Mouse (Mus musculus): ENCODE results near the gene Epha6. TPM values are rescaled to one million over a fixed set of nuclear protein-coding genes. Genes with fewer than 3 reads are reported as not detected.
"Not testable (repeated sequence)": the region's sequence is repeated elsewhere in the genome, so short reads cannot be mapped to it uniquely, and the experiment has no call there.

Epha6 gene
- polyA plus RNA-seq, 1 experiment from 2014 or later: 0.30 TPM

DNA sequence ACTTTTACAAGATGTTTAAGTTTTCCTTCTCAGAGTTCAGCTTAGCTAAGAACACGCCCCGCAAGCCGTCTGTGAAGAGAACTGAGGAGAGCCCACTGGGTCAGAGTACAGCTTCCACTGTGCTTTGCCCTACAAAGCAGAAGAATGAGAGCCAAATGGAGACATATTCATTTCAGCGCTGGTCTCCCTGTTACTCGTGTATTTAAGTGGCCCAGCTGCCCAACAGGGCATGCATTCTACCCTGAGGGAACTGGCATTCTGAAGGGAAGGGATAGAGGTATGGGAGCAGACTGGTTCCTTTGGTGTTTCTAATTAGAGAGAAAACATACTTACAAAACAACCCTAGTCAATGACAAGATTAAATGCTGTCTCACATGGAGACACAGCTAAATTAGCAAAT lies 772.9 kb downstream of the Epha6 start:
- Histone ChIP-seq H3K27ac (peak overlapping the region; percentile 31; the same call in 1 of the 2 replicates), H3K36me3 (replicated peaks) (no peaks in the 10 kb centered on the region), H3K27me3 (ENCODE audit: poor library complexity, severe bottlenecking) (no peaks in the 10 kb centered on the region), H3K4me1 (peaks cover 12% of the 10 kb centered on the region; the same call in 1 of the 2 replicates), H3K9me3 (no peaks in the 10 kb centered on the region), H3K4me3 (no peak overlapping the region)
- 59% methylated on average over 5 of the region's 5 CpGs for WGBS
- no peak for DNase-seq (ENCODE audit: extremely low spot score, low spot score)

DNA sequence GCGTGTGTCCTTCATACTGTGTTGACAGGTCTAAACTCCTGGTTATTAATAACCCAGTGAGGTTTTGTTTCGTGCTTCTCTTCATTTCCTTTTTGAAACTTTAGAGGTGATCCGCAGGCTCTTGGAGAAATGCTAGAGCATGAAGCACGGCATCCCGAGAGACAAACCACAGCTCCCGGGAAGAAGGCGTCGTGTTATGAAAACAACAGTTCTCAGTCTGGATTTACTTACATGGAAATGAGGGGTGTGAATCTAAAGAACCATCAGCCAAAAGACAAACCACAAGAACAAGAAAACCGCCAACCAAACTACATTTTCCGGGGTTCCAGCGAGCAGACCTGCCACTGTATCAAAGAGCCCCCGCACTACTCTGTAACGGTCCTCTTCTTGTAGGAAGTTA lies 775.7 kb downstream of the Epha6 start:
- no peaks in the 10 kb centered on the region for H3K9me3 ChIP-seq
- H3K4me1 ChIP-seq: peaks cover 12% of the 10 kb centered on the region; the same call in 1 of the 2 replicates
- no peaks in the 10 kb centered on the region for H3K27me3 ChIP-seq (ENCODE audit: poor library complexity, severe bottlenecking)
- H3K36me3 ChIP-seq (replicated peaks): no peaks in the 10 kb centered on the region
- no peak overlapping the region for H3K27ac ChIP-seq
- WGBS: 95% methylated on average over 13 of the region's 13 CpGs
- no peak overlapping the region for H3K4me3 ChIP-seq
- no peak for DNase-seq (ENCODE audit: extremely low spot score, low spot score)

DNA sequence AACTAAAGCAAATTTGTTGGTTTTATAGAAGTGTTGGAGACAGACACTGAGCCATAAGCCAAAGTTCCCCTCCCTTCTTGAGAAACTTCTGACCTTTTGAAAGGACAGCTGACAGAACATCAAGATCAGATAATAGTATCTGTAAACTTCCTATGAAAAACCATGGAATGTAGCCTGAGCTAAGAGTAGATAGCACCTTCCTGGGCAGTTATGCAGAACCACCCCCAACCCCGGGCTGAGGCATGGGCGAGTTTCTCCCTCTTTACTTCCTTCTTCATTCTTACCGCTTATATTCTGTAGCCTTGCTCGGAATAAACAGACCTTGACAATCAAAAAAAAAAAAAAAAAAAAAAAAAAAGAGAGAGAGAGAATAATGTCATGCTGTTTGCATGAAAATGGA lies 805.5 kb downstream of the Epha6 start:
- H3K4me1 ChIP-seq; DNase-seq (ENCODE audit: extremely low spot score, low spot score); H3K36me3 ChIP-seq (replicated peaks); H3K9me3 ChIP-seq; H3K27ac ChIP-seq; H3K4me3 ChIP-seq; H3K27me3 ChIP-seq (ENCODE audit: poor library complexity, severe bottlenecking): not testable (repeated sequence)
- WGBS: 92% methylated on average over 4 of the region's 4 CpGs

DNA sequence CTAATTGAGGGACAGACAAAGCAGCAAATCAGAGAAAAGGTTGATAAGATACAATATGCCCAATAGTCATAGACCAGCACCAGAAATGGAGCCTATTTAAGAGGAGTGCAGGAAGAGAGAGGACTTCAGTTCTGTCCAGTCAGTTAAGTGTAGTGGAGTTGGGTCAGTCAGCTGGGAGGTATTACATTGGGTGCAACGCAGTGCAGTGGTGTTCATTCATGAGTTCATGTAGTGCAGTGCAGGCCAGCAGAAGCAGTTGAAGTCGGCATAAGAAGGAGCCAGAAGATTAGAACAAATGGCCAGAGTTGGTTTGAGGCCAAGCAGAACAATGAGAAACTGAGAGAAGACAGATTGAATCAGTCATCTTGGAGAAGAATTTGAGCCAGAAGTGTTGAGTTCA lies 833.0 kb downstream of the Epha6 start:
- no peaks in the 10 kb centered on the region for H3K27me3 ChIP-seq (ENCODE audit: poor library complexity, severe bottlenecking)
- H3K4me1 ChIP-seq: no peaks in the 10 kb centered on the region
- no peak overlapping the region for H3K27ac ChIP-seq
- H3K4me3 ChIP-seq: no peak overlapping the region
- H3K36me3 ChIP-seq (replicated peaks): no peaks in the 10 kb centered on the region
- DNase-seq (ENCODE audit: extremely low spot score, low spot score): no peak
- no peaks in the 10 kb centered on the region for H3K9me3 ChIP-seq
- WGBS: 96% methylated on average over 2 of the region's 2 CpGs

DNA sequence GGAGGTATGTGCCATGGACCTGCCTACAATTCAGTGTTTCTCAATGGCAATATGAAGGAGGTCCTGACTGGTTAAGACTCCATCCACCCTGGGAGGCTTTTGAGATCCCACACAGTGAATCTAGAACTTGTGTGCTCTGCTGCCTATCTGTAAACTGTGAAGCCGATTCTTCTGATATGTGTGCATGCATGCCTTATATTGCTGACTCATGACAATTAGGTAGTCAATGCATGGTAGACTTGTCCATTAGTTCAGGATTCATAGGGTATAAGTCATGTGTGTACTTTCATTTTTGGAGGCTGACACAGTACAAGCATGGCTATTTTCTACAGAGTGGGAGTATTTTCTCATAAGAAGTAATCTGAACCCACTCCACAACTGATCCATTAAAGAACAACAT lies 834.9 kb downstream of the Epha6 start:
- H3K4me3 ChIP-seq: no peak overlapping the region
- H3K36me3 ChIP-seq (replicated peaks): no peaks in the 10 kb centered on the region
- no peaks in the 10 kb centered on the region for H3K9me3 ChIP-seq
- no peaks in the 10 kb centered on the region for H3K4me1 ChIP-seq
- H3K27me3 ChIP-seq (ENCODE audit: poor library complexity, severe bottlenecking): no peaks in the 10 kb centered on the region
- no peak for DNase-seq (ENCODE audit: extremely low spot score, low spot score)
- 96% methylated on average over 1 of the region's 1 CpGs for WGBS
- H3K27ac ChIP-seq: no peak overlapping the region

DNA sequence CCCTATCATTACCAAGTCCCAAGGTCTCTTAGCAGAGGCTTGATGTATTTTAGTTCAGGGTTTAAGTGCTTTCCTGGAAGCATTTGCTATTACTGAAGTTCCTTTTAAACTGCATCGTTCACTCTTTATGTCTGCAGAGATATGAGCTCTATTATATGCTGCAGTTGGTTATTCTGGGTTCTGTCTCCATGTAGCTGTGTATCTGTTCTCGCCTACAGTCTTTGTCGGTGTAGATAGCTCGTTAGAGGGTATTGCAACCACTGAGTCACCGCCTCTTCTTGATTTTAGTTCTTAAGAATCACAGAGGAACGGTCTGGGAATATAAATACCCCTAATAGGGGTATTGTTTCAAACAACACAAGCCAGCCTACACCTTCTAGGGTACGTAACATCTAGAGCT lies 835.4 kb downstream of the Epha6 start:
- no peaks in the 10 kb centered on the region for H3K4me1 ChIP-seq
- H3K27me3 ChIP-seq (ENCODE audit: poor library complexity, severe bottlenecking): no peaks in the 10 kb centered on the region
- DNase-seq (ENCODE audit: extremely low spot score, low spot score): no peak
- WGBS: 77% methylated on average over 7 of the region's 7 CpGs
- H3K4me3 ChIP-seq: no peak overlapping the region
- no peak overlapping the region for H3K27ac ChIP-seq
- no peaks in the 10 kb centered on the region for H3K9me3 ChIP-seq
- no peaks in the 10 kb centered on the region for H3K36me3 ChIP-seq (replicated peaks)

DNA sequence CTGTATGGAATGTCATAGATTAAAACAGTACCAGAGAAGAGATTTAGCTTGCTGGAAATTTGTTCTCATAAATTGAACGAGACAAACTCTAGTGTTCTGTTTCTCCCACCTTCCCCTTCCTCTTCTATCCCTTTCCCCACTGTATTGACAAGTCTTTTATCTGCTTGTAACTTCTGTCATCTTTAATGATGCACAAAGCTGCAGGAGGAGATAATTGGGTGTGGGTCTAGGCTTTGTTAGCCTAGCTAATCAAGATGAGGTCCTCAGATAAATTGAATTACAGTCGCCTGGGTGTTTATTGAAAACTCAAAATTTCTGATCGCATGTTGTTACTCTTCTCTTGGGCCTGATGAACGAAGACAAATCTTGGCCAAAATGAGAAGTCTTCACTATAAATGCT lies 844.5 kb downstream of the Epha6 start:
- Histone ChIP-seq H3K27me3 (ENCODE audit: poor library complexity, severe bottlenecking) (no peaks in the 10 kb centered on the region), H3K4me3 (no peak overlapping the region), H3K9me3 (no peaks in the 10 kb centered on the region), H3K4me1 (no peaks in the 10 kb centered on the region), H3K27ac (no peak overlapping the region), H3K36me3 (replicated peaks) (no peaks in the 10 kb centered on the region)
- 86% methylated on average over 4 of the region's 4 CpGs for whole genome bisulfite sequencing
- no peak for DNase-seq (ENCODE audit: extremely low spot score, low spot score)

DNA sequence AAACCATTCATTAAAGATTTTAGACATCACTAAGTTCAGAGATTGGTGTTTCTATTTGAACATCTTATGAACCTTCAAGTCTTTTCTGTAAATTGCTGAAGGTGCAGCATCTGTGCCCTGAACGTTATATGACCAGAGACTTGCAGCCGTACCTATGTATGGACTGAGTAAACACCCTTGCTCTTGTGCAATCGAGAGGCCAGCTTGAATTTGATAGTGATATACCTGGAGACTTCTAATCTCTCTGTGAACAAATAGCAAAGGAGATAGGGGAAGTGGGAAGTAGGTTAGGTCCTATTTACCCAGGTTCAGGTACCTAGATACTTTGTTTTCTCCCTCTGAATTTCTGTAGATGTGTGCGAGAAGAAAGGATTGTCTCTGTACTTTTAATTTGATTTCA lies 854.4 kb downstream of the Epha6 start:
- no peak for DNase-seq (ENCODE audit: extremely low spot score, low spot score)
- no peaks in the 10 kb centered on the region for H3K27me3 ChIP-seq (ENCODE audit: poor library complexity, severe bottlenecking)
- no peak overlapping the region for H3K4me3 ChIP-seq
- no peak overlapping the region for H3K27ac ChIP-seq
- no peaks in the 10 kb centered on the region for H3K4me1 ChIP-seq
- no peaks in the 10 kb centered on the region for H3K9me3 ChIP-seq
- no peaks in the 10 kb centered on the region for H3K36me3 ChIP-seq (replicated peaks)
- 89% methylated on average over 4 of the region's 4 CpGs for WGBS

DNA sequence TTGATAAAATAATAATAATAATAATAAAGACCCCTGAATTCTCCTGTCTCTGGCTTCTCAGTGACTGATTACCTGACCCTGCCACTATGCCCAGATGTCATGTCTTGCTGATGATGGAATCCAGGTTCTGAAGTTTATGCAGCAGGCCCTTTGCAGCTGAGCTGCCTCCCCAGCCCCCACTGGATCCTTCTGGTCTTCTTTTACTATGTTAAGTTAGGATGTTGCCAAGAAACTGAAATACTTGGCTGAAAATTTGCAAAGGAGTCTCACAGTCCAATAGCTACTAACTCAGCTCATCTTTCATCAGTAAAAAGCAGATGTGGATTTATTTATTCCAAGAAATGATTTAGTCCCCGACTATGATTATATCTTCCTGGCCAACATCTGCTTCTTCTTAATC lies 861.7 kb downstream of the Epha6 start:
- WGBS: 86% methylated on average over 1 of the region's 1 CpGs
- no peaks in the 10 kb centered on the region for H3K4me1 ChIP-seq
- no peaks in the 10 kb centered on the region for H3K27me3 ChIP-seq (ENCODE audit: poor library complexity, severe bottlenecking)
- no peak overlapping the region for H3K4me3 ChIP-seq
- DNase-seq (ENCODE audit: extremely low spot score, low spot score): no peak
- H3K9me3 ChIP-seq: no peaks in the 10 kb centered on the region
- H3K36me3 ChIP-seq (replicated peaks): no peaks in the 10 kb centered on the region
- no peak overlapping the region for H3K27ac ChIP-seq

DNA sequence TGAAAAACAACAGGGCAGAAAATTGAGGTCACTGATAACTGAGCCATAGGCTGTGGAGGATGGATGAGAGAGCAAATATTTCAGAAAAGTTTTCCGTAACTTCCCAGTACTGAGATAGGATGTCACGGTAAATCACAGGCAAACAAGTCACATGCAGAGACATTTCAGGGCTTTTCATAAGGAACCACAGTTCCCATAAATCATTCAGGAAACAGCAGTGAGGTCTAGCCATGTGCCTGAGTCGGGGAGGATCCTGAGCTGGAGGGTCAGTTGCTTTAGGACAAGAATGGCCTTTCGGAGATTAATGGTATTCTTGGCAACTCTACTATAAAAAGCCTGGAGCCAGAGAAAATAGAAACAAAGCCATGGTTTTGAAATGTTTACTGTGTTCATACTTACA lies 889.8 kb downstream of the Epha6 start:
- 93% methylated on average over 4 of the region's 4 CpGs for WGBS
- no peak for DNase-seq (ENCODE audit: extremely low spot score, low spot score)
- Histone ChIP-seq H3K9me3 (no peaks in the 10 kb centered on the region), H3K36me3 (replicated peaks) (no peaks in the 10 kb centered on the region), H3K4me3 (no peak overlapping the region), H3K27me3 (ENCODE audit: poor library complexity, severe bottlenecking) (no peaks in the 10 kb centered on the region), H3K4me1 (no peaks in the 10 kb centered on the region), H3K27ac (no peak overlapping the region)

DNA sequence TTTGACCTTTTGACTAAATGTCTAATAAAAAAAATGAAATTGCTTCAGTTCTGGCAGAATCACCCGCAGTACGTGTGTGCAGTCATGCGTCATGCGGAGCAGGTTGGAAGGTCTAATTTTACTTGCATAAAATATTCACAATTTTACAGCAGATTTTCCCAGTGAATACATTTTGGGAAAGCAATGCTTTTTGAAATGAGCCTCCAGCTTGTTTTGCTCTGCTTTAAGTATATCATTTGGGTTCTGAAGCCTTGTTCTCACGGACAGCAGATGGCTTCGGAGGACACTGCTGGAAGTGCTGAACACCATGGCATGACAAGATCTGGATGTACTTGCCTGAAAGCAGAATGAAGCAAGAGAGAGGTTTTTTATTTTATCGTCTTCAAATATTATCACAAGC lies 912.1 kb downstream of the Epha6 start:
- no peaks in the 10 kb centered on the region for H3K9me3 ChIP-seq
- no peaks in the 10 kb centered on the region for H3K4me1 ChIP-seq
- H3K4me3 ChIP-seq: no peak overlapping the region
- DNase-seq (ENCODE audit: extremely low spot score, low spot score): no peak
- H3K27ac ChIP-seq: no peak overlapping the region
- H3K27me3 ChIP-seq (ENCODE audit: poor library complexity, severe bottlenecking): no peaks in the 10 kb centered on the region
- WGBS: 95% methylated on average over 7 of the region's 7 CpGs
- no peaks in the 10 kb centered on the region for H3K36me3 ChIP-seq (replicated peaks)

DNA sequence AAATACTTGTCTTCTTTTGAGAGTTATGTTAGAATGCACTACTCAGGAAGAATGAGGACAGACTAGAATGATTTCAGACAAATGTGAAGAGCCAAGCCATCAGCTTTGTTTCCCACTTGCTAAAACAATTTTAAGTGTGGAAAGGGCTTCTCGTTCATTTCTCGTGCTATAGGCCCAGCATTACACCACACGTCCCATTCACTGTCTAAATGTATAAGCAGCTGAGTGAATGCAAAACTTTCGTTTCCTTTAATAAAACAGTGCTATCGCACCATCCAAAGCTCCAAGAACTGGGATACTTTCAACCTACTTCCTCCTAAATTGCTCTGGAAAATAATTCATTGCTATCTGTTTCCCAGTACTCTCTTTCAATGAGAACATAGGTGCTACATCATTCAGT lies 916.2 kb downstream of the Epha6 start:
- H3K27ac ChIP-seq: no peak overlapping the region
- H3K4me1 ChIP-seq: no peaks in the 10 kb centered on the region
- H3K36me3 ChIP-seq (replicated peaks): no peaks in the 10 kb centered on the region
- no peak for DNase-seq (ENCODE audit: extremely low spot score, low spot score)
- no peak overlapping the region for H3K4me3 ChIP-seq
- no peaks in the 10 kb centered on the region for H3K9me3 ChIP-seq
- WGBS: 92% methylated on average over 5 of the region's 5 CpGs
- no peaks in the 10 kb centered on the region for H3K27me3 ChIP-seq (ENCODE audit: poor library complexity, severe bottlenecking)

DNA sequence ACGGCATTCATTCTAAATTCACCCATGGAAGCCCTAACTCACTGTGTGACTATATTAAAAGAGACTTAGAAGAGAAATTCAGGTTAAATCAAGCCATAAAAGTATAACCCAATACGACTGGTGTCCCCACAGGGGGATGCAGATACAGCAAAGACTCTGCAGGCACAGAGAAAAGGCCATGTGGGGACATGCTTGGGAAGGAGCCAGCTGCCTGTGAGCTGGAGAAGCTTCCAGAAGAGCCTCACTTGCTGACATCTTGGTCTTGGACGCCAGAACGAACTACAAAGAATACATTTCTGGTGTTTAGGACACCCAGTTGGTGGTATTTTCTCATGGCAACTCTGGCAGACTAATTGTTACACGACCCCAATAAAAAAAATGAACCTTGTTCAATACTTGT lies 920.2 kb downstream of the Epha6 start:
- no peak for DNase-seq (ENCODE audit: extremely low spot score, low spot score)
- Histone ChIP-seq H3K27ac (no peak overlapping the region), H3K27me3 (ENCODE audit: poor library complexity, severe bottlenecking) (no peaks in the 10 kb centered on the region), H3K4me1 (no peaks in the 10 kb centered on the region), H3K36me3 (replicated peaks) (no peaks in the 10 kb centered on the region), H3K4me3 (no peak overlapping the region), H3K9me3 (no peaks in the 10 kb centered on the region)
- WGBS: 84% methylated on average over 5 of the region's 5 CpGs

DNA sequence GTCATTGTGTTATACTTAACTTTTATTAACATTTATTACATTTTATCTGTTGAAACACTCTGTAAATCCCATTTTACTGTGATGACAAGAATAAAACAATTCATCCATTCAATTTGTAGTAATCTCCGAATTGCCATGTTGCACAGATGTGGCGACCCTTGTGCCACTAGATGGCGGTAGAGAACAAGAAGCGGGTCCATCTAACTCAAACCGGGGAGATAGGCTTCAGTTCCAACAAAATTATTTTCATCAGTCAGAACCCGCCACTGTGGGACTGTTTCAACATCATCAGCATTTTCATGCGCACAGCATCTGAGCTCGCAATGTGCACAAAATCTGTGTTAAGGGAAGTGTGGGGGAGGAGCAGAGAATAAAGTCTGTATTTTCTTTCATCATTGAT lies 921.9 kb downstream of the Epha6 start:
- Histone ChIP-seq H3K4me3 (no peak overlapping the region), H3K27me3 (ENCODE audit: poor library complexity, severe bottlenecking) (no peaks in the 10 kb centered on the region), H3K36me3 (replicated peaks) (no peaks in the 10 kb centered on the region), H3K27ac (no peak overlapping the region), H3K9me3 (no peaks in the 10 kb centered on the region), H3K4me1 (no peaks in the 10 kb centered on the region)
- WGBS: 9% methylated on average over 8 of the region's 8 CpGs
- peak; percentile 70 for DNase-seq (ENCODE audit: extremely low spot score, low spot score)

All from forebrain, embryonic 10.5 days (tissue).